Mouse (Mus musculus): ENCODE measurements around the gene Sgo1. TPM values are rescaled to one million over a fixed set of nuclear protein-coding genes. Genes with fewer than 3 reads are reported as not detected.

The Sgo1 gene
- polyA plus RNA-seq, 1 experiment: not detected

Other genes with a start within 250 kb of the Sgo1 start
- not detected in 2 replicates for gene Efhb, start 226.0 kb downstream of the Sgo1 start, polyA plus RNA-seq (2012; ENCODE audit: insufficient read depth, insufficient read length, missing spikeins)
- 58.7 and 61.9 TPM in 2 replicates for gene Rab5a, start 210.1 kb downstream of the Sgo1 start, polyA plus RNA-seq (2012; ENCODE audit: insufficient read depth, insufficient read length, missing spikeins)
- 0.46 TPM in 1 of 2 replicates, not detected in the other for gene Pp2d1, start 149.9 kb downstream of the Sgo1 start, polyA plus RNA-seq (2012; ENCODE audit: insufficient read depth, insufficient read length, missing spikeins)
- 33.2 and 52.3 TPM in 2 replicates for gene Kat2b, start 122.5 kb downstream of the Sgo1 start, polyA plus RNA-seq (2012; ENCODE audit: insufficient read depth, insufficient read length, missing spikeins)
- not detected in 2 replicates for gene Sult1c2, start 157.0 kb upstream of the Sgo1 start, polyA plus RNA-seq (2012; ENCODE audit: insufficient read depth, insufficient read length, missing spikeins)